Mouse (Mus musculus) heart, adult 18-20 months (tissue): Measurements from ENCODE around the gene Grm7. TPM values are rescaled to one million over a fixed set of nuclear protein-coding genes. Genes with fewer than 3 reads are reported as not detected.
A peak's percentile ranks its signal among the peaks of the same experiment; 100 is the strongest.

Experiments used
- DNase-seq, 2 experiments: peaks; one replicate each; pipeline ENCODE4 v3.0.0; 2021 to 2022; ENCODE audit warnings: mixed read lengths in 1 of 2
- total RNA-seq, 2 experiments: library from RNA; stranded (reverse); gene quantifications; 2 replicates each; pipeline ENCODE4 v1.2.3; 2021

Grm7 gene
- total RNA-seq, 2 experiments from 2014 or later: 0.08 to 0.17 TPM

DNA sequence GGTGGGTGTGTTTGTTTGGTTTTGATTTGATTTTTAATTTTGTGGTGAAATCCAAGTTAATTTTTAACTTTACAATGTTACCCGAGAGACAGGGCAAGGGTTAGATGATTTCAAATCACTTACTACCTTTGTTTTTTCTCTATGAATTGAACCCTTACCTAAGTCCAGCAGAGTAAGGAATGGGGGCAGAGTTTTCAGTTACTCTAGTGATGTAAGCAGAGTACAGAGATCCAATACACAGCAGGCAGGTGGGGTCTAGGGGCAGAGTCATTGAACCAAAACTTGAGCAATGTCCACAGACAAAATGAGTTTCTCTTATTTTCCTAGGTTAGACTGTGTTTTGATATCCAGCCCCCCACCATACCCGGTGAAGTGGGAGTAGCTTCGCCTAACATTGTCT lies 723.2 kb downstream of the Grm7 start:
- no peak for DNase-seq

DNA sequence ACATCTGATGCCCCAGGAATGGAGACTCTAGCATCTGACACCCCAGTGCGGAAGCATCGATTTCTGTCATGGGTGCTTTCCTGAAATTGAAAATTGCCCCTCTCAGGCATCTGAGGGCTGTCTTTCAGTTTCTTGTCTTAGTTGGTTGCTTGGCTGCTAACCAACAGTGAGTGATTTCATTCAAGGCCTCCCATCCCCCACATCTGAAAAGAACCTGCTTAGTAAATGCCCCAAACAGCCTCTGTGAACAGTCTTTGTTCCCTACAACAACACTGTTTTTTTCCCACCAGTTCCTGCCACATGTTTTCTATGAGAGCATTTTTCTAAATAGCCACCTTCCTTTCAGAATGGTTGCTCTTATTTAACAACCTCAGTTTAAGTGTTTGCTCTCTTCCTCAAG lies 723.6 kb downstream of the Grm7 start:
- DNase-seq: no peak

DNA sequence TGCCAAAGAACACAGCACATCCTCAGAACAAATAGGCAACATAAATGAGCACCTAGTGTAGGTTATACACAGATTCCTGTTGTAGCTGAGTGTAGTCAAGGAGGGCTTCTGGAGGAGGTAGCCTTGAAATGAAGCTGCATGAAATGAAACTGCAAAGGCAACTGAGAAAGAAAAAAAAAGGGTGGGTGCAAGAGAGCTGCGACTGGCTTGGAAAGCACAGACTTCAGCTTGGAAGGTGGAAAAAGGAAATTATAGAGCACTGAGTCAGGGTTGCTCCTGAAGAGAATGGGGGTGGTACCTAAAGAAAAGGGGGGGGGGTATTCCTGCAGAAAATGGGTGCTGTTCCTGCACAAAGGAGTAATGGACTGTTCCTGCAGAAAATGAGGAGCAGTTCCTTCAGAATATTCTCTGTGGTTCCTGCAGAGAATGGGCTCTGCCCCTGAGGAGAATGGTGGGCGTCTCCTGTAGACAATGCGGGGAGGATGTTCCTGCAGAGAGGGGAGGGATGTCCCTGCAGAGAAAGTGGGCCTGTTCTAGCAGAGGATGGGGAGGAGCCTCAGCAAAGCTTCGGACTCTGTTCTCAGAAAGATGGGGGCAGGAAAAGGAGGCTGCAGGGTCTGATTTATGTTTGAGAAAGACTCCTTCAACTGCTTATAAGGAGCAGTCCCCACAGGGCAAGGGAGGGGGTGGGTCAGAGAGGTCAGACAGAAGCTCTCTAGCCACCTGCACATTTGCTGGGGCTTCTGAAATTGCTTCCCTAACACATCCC lies 726.4 kb downstream of the Grm7 start:
- no peak for DNase-seq

DNA sequence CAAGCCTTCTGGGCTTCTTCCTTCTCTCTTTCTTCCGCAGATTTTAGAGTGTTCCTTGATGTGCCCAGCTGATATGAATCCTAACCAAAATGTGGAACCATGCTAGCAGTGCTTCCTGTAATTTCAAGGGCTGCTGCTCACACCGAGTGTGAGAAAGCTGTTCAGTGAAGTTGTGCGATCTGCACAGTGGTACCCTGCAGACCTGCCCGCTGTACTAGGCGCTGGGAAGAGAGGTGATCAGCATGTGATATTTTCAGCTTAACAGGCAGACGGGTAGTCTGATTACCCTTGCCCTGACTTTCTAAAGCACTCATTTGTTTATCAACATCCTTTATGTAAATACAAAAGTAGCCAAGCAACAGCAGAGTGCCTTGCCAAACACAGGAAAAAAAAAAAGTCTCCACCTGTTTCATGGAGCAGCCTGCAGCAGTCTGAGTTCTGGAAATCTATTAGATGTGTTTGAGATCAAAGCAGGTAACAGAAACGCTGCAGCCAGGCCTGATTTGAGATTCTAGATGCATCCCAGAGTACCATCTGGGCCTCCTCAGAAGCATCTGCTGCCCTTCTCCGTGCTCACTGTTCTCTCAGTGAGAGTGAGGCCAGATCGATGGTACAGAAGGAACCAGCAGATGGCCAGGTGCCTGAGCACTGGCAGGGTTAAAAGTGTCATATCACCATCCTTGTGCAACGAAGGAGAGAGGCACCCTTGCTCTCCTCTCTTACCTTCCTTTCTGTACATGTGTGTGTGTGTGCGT lies 727.4 kb downstream of the Grm7 start:
- no peak for DNase-seq

DNA sequence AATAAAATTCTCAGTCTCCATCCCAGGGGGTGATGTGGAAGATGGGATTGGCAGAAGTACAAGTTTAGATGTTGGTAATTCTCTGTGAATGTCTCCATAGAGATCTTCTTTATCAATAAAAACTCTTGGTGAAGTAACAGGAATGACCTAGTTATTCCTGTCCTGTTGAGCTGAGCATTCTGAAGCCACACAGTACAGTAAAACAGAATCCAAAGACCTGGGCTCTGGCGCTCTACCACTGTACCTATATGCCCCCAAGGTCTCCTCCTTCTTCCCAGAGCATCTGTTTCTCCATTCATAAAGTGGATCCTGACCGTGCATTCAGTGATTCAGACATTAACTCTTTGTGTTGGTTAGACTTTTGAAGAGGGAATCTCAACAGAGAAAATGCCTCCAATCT lies 735.3 kb downstream of the Grm7 start:
- no peak for DNase-seq

DNA sequence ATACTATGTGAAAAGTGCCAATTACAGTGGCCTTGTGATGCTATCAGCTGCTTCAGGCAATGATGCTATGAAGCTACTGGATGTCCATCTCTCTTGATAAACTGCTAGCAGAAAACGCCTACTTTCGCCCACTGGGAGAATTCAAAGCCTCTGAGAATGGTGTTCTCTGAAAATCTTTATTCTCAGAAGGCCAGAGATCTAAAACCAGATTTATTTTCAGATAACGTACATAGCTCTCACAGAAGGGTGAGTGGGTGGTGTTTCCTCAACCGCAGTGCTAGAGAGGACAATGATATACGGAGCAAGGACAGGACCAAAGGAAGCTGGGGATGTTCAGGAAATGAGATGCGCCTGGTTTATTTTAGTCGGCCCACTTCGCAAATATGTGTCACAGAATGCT lies 763.4 kb downstream of the Grm7 start:
- no peak for DNase-seq

DNA sequence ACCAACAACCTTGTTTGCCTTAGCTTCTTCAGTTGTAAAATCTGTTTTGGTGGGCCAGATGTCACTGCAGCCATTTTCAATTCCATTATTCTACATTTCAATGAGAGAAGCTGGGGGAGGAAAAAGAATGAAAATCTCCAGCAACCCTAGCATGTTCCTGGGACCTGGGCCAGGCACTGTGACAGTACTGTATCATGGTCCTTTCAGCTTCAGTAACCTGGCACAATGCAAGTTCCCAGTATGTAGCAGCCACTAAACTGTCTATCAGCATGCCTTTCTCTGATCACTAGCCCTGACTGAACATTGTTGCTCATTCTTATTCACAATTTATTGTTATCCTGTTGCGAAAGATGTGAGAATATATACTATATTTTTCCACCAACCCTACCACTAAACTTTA lies 779.4 kb downstream of the Grm7 start:
- DNase-seq: no peak

DNA sequence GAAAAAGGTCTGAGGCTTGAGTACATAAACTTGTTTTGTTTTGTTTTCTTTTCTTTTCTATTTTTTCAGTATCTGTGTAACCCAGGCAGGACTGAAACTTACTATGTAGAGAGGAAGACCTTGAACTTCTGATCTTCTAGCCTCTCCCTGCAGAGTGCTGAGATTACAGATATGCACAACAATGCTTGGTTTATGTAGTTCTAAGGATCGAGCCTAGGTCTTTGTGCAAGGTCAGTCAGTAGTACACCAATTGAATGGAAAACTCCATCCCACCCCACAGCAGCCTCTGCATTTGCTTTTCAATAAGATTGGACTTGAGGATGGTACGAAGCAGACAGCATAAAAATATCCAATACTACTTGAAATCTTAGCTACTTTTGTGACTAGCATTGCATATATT lies 800.8 kb downstream of the Grm7 start:
- no peak for DNase-seq

DNA sequence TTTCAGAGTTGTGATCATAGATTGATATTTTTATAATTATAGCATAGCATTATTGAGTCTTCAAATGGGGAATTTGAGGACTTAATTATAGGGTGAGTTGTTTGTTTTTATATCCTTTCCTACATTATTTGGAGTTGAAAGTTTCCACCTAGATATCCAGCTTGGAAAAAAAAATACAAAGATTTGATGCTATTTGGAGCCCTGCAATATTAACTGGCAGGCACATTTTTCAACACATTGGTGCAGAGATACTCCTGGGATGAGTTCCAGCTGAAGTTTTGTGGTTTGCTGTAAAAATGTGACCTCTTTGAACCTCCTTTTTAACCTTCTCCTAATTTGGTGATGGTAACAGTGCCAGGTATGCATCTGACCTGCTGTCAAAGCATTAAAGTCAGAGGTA lies 802.5 kb downstream of the Grm7 start:
- no peak for DNase-seq

DNA sequence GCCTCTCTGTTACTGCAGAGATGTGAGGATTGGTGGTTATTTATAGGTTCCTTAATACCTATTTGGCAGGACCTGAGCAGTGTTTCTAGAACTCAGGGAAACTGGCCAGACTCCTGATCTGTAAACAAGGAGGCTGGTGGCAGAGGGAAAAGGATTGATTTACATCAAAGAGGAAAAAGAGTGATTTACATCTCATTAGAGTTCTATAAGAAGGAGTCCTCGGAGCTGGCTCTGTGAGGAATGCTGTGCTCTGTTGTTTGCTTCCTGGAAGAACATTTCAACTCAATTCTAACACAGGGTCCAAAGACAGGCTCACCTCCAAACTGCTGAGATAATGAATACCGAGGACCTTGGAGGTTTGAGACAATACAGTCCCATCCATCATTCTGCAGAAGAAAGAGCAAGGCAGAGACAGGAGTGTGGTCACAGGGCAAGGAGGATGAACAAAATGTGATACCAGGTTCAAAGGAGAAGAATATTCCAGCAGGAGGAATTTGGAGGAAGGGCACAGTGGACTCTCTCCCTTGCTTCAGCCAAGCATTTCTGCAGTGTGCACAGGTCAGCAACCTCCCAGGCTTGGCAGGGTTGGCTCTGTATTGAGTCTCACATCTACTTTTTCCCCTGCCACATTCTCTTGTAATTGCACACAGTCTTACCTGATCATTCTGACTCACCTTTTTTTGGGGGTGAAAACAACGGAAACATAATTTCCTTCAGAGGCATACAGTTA lies 803.8 kb downstream of the Grm7 start:
- DNase-seq: peak; percentile 34 to 52

DNA sequence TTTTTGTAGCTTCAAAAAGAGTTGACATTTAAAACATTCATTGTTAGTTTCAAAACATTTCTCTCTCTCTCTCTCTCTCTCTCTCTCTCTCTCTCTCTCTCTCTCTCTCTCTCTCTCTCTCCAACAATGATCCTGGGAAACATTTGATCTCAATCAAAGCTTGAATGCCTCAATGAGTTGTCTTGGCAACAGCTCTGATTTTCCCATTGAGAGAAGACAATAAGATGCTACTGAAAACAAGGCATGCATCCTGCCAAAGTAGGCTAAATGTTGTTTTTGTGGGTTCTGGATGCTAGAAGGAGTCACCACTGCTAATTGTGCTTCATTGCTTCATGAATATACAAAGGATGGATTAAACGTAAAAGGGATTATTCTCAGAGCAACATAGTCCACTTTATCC lies 836.5 kb downstream of the Grm7 start:
- DNase-seq: no peak

DNA sequence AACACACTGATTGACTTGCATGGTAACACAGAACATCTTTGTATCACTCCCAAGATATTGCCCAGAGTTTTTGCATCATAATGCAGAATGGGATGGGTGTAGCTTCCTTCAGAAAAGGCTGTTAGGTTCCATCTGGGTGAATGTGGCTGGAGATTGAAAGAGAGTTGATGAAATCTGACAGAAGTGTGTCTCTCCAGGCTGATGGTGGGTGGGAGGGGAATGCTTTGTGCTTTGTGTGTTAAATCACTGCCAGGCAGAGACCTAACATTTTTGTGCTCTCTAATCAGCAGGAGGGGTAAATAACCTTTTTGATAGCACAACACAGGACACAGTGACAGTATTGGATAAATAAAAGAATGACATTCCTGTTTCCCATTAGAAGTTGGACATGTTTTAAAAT lies 840.7 kb downstream of the Grm7 start:
- DNase-seq: no peak

DNA sequence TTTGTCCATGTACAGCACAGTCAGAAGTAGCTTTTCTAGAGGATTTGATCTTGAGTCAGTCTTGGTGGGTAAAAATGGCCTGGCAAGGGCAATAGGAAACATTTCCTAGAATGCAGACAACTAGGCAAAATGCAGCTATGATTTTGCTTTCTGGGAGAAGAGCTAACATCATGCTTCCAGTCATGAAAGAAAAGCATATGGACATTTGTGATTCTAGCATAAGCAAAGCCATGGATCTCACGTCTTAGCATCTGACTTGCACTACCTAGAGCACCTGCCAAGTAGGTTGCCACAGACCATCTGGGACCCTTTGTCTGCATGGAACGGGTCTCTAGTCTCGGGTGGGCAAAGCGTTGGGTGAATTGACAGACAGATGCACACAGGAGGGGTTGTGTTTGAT lies 842.2 kb downstream of the Grm7 start:
- no peak for DNase-seq

DNA sequence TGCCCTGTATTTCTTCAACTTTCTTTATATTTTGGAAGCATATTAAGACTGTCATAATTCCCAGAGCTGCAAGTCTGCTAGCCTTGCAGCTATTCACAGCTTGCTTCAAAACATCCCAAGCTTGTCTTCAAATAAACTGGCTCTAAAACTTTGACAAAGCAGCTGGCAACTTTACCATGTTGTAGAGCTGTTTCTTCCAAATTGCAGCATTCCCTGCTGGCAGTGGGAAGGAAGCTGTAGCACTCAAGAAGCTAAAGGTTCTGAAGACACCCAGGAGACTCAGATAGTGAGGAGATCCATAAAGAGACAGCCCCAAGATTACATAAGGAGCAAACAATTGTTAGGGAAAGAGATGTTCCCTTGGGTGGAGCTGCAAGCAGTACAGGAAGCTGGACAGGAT lies 846.8 kb downstream of the Grm7 start:
- DNase-seq: no peak

DNA sequence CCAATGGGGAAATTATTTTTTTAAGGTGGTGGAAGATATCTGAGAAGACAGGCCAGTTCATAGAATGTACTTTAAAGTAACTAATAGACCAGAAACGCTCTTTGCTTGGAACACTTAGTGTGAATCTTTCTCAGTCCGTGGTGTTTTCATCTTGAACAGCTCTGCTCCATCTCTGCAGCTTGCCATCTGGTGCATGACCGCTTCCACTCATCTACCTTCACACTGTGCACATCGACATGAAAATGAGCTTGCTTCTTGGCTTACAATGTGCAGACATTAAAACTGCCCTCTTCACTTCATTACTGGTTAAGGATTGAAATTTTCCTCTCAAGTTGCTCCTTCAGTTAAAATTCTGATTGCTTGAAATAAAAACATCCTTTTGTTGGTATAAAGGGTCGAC lies 854.2 kb downstream of the Grm7 start:
- DNase-seq: no peak

DNA sequence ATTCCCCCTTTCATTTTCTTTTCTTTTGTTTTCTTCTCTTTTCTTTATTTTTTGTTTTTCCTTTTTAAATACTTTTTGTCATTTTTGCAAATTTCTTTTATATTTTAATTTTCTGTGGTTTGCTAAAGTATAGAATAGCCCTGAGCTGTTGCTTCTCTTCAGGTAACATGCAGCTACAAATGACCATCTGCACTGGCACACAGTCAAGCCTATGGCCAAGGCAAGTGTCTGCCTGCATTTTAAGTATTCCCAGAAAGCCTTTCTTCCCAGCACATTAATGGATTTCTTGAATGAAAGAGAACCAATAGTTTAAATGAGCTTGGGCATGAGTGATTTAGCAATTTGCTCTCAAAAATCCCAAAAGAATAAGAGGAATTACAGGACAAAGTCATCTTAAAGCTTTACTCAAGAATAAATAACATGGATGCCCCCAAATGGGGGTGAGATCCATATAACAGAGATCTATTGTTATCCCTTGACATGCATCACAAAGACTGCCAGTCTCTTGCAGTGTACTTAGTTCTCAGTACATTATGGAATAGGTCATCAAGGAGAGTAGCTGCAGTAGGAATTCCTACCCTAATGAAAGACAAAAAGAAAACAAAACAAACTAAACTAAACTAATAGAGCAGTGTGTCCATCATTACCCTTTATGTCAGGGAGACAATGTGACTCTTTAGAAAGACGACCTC lies 865.5 kb downstream of the Grm7 start:
- no peak for DNase-seq

DNA sequence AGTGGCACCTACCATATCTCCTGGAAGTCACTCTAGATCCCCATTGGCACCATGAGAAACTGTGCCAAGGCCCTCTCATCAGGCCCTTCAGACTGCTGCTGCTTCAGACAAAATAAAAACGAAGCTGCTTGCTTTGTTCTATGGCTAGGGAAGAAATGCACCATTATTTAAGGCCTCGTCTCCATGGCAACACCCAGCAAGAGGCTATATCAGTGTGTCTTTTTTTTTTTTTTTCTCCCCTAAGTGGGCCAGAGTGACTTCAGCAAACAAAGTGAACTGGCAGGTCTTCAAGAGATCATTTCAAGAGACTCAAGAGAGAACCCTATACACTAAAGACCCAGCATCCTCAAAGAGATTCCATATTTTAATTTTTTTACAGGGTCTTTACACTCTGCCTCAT lies 867.0 kb downstream of the Grm7 start:
- no peak for DNase-seq

DNA sequence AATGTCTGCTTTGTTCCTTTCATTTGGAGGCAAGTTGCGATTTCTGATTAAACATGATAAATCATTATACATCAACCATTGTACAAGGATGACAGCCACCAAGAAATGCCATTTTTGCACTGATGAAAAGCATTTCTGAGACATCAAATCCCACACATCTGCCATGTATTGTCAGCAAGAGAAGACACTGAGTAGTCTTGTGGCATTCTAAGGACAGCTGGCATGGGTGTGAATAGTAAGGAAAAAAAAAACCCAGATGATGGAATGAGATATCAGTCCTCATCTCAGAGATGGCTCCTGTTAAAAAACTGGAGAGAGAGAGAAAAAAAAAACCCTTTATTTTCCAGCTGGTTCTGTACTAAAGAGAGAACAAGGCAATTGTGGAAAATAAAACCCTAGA lies 875.8 kb downstream of the Grm7 start:
- DNase-seq: no peak

DNA sequence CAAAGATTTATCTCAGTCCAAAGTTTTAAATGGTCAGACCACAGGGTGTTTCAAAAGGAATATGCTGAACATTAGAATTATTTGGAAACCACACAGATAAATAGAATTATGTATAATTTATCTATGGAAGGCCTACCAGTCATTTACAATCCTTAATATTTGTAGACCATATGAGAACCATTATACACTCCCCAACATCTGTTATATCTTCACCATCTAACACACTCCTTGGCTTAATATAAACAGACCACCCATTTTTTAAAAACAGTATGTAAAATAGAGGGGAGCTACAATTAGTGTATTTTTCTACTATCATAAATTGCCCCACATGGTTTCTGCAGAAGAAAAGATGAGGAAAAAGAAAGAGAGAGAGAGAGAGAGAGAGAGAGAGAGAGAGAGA lies 876.7 kb downstream of the Grm7 start:
- no peak for DNase-seq

DNA sequence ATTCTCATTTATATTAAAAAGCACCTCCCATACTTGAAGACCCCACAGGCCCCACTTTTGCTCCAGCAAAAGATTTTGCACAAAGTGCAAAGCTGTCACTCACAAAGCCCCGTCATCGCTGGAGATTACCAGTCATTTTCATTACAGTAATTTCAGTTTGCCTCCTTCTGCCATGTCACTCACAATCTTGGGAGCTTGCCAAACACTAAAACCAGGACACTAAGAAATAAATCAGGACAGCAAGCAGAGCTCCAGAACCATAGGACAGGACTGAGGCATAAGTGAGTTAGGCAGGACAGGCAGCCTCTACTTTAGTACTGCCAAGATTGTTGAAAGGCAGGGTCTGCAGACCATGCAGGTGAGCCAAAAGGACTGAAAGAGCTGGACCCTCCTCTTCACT lies 884.6 kb downstream of the Grm7 start:
- DNase-seq: peak; percentile 1 to 3

DNA sequence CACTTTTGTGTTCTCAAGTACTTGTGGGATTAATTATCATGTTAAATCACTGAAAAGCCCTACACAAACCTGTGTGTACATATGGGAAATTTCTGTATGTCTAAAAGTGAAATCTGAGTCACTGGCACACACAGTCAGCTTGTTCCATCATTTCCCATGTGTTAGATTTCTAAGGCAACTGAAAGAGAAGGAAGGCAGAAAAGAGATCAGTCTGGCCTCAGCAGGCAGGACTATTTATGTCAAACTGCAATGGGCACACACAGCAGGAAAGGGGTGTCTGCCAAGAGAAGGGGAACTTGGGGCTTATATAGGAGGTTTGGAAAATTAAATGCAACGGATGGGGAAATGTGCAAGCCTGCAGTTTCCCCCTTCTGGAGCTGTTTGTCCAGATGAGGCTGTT lies 913.2 kb downstream of the Grm7 start:
- DNase-seq: no peak

DNA sequence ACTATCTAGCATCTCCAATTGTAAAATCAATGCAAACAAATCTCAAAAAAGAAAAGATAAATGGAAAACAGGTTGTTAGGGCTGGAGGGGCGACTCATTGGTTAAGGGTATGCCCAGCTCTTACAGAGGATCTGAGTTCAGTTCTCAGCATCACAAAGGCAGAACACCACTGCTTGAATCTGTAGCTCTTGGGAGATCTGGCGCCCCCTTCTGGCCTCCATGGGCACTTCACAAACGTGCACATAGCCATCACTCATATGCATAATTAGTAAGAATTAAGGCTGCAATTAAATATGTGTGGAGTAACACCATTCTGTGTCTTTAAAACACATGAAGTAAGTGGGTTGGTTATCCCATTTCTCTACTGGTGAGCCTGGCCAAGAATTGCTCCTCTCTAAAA lies 914.1 kb downstream of the Grm7 start:
- peak in 1 of 2 experiments; percentile 1 for DNase-seq

DNA sequence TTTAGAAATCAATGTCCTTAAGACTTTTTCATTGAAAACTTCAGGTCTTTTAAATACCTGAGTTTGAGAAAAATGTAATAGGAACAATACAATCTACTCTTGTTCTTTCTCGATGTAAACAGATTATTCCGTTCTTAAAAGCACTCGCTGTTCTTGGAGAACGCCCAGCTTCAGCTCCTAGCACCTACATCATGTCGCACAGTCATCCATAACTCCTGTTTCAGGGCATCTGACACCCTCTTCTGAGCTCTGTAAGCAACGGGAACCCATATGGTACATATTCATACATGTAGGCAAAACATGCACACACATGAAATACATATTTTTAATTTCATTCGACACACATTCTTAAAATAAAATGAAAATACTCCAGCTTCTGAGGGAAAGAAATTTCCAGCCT lies 916.0 kb downstream of the Grm7 start:
- no peak for DNase-seq
